Mouse (Mus musculus) B cell, adult 2 months (primary cell): ENCODE data around the gene Bckdha.

Experiments used
- DNase-seq, 2 experiments: peaks; one replicate each; pipeline ENCODE4 v3.0.0; 2022

Bckdha gene

GRCm38 (mm10) chr7:25658657-25659472 lies at the start of gene Bckdha, which contains the start of gene Exosc5:
Gene Bckdha, minus strand, starts transcription at chr7:25658981.
Gene Exosc5, plus strand, starts transcription at chr7:25659164.
- DNase-seq = peak; percentile 97 to 98

GRCm38 (mm10) chr7:25707581-25708292 lies 49.0 kb upstream of the Bckdha start:
- DNase-seq = peak; percentile 59 to 68

DNA sequence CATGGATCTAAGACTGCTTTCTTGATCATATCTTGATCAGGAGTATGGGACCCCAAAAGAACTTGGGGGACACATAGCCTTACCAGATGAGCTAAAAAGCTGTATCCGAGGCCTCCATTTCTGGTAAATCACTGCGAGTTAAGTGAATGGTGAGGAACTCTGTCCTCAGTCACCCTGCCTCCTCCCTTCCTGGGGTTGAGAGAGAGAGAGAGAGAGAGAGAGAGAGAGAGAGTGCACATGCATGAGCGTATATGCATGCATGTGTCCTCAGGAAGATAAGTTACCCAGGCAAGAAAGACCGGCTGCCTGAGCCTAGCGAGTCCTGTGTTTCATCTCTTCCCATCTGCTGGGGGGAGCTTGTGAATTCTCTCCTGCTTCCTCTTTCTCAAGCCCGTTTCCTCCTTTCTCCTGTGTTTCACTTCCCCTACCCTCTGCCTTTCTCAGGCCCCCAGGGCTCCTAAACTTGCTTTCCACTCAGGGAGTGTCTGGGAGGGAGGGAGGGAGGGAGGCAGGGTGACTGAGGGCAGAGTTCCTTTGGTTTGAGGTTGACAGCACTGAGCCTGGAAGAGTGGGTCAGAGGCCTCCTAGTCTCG lies 47.9 kb upstream of the Bckdha start:
- peak; percentile 38 to 45 for DNase-seq

- peak; percentile 19 to 26 for DNase-seq
Measured at GRCm38 (mm10) chr7:25705801-25706251, 47.0 kb upstream of the Bckdha start.

DNA sequence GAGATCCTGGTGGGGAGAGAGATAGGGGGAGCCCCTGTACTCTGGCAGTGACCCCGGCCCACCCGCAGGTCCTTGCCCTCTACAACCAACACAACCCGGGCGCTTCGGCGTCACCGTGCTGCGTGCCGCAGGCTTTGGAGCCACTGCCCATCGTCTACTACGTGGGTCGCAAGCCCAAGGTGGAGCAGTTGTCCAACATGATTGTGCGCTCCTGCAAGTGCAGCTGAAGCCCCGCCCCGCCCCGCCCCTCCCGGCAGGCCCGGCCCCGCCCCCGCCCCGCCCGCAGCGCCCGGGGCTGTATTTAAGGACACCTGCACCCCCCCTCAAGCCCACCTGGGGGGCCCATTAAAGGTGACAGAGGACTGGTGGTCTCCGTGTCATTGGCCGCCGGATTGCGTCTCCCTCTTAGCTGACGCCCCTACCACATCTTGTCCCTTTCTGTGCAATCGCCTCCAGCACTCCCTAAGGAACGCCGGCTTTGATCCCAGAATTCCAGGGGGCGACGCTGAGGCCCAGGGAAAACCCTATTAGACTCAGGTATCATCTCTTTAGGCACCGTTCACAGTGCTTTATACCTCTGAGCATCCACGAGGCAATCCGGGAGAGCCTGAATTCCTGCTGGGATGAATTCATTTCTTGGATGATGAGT lies 46.1 kb upstream of the Bckdha start:
- DNase-seq = no peak

- no peak for DNase-seq
Measured at GRCm38 (mm10) chr7:25703793-25704494, 45.2 kb upstream of the Bckdha start.

DNA sequence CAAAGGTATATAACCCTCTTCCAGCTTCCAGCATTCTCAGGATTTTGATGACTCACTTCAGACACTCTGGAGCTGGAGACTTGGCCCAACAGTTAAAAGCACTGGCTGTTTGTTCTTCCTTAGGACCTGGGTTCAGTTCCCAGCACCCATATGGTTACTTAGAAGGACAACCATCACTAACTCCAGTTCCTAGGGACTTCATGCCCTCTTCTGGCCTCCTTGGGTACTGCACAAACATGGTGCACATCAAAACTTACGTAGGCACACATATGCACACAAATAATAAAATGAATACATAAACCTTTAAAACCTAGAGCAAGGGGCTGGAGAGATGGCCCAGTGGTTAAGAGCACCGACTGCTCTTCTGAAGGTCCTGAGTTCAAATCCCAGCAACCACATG lies 43.6 kb upstream of the Bckdha start:
- peak; percentile 60 to 62 for DNase-seq

- DNase-seq = peak; percentile 74 to 77
Measured at GRCm38 (mm10) chr7:25700732-25701131, 42.0 kb upstream of the Bckdha start.

DNA sequence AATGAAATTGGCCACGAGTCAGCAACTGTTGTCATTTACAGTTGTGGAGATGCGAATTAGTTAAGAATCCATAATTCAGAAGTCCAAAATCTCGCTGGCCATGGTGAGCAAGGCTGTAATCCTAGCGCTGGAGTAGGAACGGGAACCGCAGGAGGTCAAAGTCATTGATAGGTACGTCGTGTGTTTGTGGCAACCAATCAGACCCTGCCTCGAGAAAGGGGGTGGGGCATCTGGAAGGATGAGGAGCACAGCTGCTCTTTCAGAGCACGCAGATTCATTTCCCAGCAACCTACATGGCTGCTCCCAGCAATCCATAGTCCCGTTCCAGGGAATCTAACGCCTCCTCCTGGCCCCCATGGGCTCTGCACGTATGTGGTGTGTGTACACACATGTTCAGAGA lies 41.1 kb upstream of the Bckdha start:
- no peak for DNase-seq

GRCm38 (mm10) chr7:25694104-25694503 lies 35.3 kb upstream of the Bckdha start:
- no peak for DNase-seq

DNA sequence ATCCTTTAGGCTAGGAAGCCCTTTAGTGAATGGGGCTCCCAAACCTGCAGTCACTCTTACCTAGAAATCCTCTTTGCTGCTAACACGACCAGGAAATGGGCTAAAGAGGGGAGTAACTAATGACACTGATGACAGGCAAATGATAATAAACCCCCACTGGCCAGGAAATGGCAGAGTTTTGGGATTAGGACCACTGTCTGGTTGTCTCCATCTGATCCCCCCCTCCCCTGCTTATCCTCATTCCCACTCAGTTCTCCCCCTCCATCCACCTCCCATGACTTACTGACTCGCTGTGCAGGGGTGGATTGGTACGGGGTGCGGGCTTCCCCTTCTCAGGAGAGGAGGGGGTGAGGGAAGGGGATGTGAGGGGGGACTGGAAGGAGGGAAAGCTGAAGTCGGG lies 31.3 kb upstream of the Bckdha start:
- DNase-seq = no peak

DNA sequence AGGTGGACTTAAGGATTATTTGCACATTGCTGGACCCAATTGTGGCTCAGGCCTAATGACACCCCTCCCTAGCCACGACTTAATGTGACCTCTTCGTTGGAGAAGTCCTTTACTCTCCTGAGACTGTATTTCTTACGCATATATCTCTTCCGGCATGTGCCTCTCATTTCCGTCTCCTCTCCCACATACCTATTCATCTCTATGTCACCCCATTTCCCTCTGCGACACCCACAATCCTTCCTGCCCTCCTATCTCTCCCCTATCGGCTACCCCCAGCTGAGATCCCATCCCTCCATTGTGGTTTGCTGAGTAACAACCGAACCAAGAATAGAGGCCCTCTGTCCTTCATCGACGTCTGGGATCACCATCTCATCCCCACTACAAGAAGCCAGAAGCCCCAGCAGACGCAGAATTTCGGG lies 30.8 kb upstream of the Bckdha start:
- DNase-seq = no peak

DNA sequence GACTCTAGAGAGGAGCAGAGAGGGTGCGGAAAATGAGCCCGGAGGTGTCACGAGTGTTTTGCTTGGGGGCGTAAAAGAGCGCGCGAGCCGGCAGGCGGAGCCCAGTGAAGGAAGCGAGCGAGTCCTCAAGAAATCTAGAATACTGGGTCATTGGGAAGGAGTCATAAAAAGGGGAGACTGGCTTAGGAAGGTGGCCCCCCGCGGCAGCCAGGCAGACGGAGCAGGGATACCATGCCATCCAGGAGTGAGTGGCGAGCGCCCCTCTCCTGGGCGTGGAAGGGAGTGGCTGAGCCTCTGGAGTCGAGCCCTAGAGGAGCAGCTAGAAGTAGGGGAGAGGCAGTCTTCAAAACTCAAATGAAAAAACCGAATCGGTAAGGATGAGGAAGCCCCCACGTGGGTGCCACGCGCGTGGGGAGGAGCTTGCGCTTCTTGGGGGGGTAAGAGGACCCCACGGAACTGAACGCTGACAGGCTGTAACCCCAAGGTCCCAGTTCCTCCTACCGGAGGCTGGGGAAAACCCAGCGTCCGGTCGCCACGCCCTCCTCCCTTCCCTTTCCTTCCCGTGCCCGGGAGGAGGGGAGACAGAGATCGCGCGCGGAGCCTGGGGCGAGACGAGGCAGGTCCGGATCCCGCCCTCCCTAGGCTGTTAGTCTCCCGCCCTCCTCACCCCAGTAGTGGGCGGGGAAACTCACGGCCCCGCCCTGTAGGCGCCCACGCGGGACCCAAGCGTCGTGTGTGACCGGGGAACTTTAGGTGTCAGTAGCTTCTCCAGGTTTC lies 30.2 kb upstream of the Bckdha start:
- peak; percentile 89 to 91 for DNase-seq

DNA sequence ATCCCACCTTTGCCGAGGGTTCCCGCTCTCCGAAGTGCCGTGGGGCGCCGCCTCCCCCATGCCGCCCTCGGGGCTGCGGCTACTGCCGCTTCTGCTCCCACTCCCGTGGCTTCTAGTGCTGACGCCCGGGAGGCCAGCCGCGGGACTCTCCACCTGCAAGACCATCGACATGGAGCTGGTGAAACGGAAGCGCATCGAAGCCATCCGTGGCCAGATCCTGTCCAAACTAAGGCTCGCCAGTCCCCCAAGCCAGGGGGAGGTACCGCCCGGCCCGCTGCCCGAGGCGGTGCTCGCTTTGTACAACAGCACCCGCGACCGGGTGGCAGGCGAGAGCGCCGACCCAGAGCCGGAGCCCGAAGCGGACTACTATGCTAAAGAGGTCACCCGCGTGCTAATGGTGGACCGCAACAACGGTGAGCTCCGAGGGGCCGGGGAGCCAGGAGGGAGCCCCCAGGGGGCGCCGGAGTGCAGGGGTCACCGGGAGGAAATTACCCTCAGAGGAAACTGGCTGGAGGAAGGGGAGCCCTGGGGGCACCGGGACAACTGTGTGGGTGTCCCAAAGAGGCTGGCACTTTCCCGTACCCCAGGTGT lies 29.1 kb upstream of the Bckdha start:
- peak; percentile 72 to 73 for DNase-seq

GRCm38 (mm10) chr7:25686680-25687531 lies 28.1 kb upstream of the Bckdha start, which contains the start of gene Tgfb1:
Gene Tgfb1, plus strand, starts transcription at chr7:25687002.
- DNase-seq = peak; percentile 90 to 91

DNA sequence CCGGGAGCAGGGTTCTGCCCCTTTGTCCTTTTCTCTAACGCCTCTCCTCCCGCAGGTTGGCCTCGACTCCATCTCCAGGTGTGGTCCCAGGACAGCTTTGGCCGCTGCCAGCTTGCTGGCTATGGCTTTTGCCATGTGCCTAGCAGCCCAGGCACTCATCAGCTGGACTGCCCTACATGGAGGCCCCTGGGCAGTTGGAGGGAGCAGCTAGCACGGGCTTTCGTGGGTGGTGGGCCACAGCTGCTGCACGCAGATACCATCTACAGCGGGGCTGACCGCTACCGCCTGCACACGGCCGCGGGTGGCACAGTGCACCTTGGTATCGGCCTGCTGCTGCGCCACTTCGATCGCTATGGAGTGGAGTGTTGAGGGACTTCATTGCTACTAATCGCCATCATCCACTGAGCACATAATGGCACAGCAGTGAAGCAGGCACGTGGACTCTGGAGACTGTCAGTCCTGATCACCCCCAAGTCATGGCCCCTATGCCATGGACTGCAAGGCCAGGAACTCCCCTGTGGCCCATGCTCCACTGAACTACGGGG lies 27.2 kb upstream of the Bckdha start:
- no peak for DNase-seq

GRCm38 (mm10) chr7:25684659-25685058 lies 25.9 kb upstream of the Bckdha start:
- DNase-seq = no peak

DNA sequence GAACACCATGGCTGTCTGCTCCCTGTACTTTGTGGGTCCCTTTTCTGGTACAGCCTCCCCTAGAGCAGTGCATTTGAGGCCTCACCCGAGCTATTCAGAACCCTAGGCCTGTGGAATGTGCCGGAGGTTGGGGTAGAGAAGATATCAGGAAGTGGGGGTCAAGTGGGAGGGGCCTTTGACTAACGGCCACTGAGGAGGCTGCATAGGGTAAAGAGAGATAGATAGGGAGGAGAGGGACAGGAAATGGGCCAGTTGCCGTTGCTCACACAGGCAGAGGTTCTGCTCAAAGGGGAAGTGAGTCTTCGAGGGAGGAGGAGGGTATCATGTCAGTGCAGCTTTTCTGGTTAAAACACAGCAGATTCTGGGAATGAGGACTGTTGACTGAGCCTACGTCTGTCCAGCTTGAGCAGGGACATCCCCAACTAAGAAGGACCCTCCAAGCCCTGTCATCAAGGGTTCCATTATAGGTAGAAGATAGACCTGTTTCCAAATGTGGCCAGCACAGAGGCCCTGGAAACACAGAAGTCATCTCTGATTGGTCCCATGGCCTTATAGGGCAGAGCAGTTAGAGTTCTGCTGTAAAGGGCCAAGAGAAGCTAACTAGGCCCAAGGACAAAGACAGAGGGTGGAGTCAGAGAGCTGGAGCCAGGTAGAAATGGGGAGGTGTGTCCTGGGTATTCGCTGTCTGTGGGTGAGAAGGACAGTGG lies 24.8 kb upstream of the Bckdha start:
- DNase-seq = peak; percentile 67 to 73
